Mouse (Mus musculus): ENCODE measurements around the gene Zfp445.

GRCm38 (mm10) chr9:122805053-122805844, 60.6 kb downstream of the Zfp445 start, which contains the start of gene Tcaim:
- TF ChIP-seq GATA1 (IDR thresholded peaks at IDR 0.05; ENCODE audit: borderline replicate concordance, low read length), result no peak
- no peak for TF ChIP-seq FLI1 (IDR thresholded peaks at IDR 0.05; ENCODE audit: low read length)

Data from megakaryocyte, embryonic 14.5 days (primary cell).